Mouse (Mus musculus): ENCODE measurements around the gene Atrnl1. TPM values are rescaled to one million over a fixed set of nuclear protein-coding genes. Genes with fewer than 3 reads are reported as not detected.

The Atrnl1 gene
- polyA plus RNA-seq, 1 experiment from 2014 or later = 3.9 TPM

- WGBS = 78% methylated on average over 6 of the region's 6 CpGs
- no peak for TF ChIP-seq CTCF (IDR thresholded peaks at IDR 0.05; ENCODE audit: low read depth)
- TF ChIP-seq EP300 (optimal IDR thresholded peaks at IDR 0.05) = no peak
- H3K27me3 ChIP-seq (ENCODE audit: control insufficient read depth, insufficient read depth, low read length) = no peaks in the 10 kb centered on the region
Measured at GRCm38 (mm10) chr19:57963874-57964273, 353.0 kb downstream of the Atrnl1 start.

DNA sequence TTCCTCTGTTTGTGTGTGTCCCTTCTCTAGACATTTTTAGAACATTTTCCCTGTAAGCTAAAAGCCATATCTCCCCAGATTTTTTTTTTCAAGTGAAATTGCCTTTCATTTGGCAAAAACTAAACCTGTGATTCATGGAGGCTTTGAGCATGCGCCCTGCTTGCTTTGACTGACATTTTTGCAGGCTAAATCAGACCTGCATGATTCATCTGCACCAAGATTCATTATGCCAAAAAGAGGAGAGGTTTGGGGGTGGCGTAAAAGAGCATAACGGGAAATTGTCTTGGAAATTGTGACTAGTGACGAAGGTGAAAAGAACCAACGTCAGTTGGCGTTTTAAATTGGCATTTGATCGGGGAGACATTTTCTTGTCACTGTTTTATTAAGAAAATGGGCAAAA lies 358.9 kb downstream of the Atrnl1 start:
- ATAC-seq (ENCODE audit: low FRiP score, low TSS enrichment) = no peak
- no peak for TF ChIP-seq CTCF (IDR thresholded peaks at IDR 0.05; ENCODE audit: low read depth)
- TF ChIP-seq EP300 (optimal IDR thresholded peaks at IDR 0.05) = no peak

More at GRCm38 (mm10) chr19:57963874-57964273, 353.0 kb downstream of the Atrnl1 start:
- Histone ChIP-seq H3K27ac (replicated peaks) (no peak overlapping the region), H3K4me3 (ENCODE audit: low read depth, low read length) (no peak overlapping the region), H3K4me2 (replicated peaks; ENCODE audit: low read depth) (no peak overlapping the region), H3K9ac (ENCODE audit: low read length) (no peak overlapping the region), H3K4me1 (replicated peaks; ENCODE audit: control insufficient read depth, insufficient read depth) (no peaks in the 10 kb centered on the region), H3K36me3 (ENCODE audit: control insufficient read depth, insufficient read depth, low read length) (no peaks in the 10 kb centered on the region), H3K9me3 (ENCODE audit: control insufficient read depth, low read length) (no peaks in the 10 kb centered on the region)
- DNase-seq (ENCODE audit: low spot score) (no peak), ATAC-seq (ENCODE audit: low FRiP score, low TSS enrichment) (no peak)

DNA sequence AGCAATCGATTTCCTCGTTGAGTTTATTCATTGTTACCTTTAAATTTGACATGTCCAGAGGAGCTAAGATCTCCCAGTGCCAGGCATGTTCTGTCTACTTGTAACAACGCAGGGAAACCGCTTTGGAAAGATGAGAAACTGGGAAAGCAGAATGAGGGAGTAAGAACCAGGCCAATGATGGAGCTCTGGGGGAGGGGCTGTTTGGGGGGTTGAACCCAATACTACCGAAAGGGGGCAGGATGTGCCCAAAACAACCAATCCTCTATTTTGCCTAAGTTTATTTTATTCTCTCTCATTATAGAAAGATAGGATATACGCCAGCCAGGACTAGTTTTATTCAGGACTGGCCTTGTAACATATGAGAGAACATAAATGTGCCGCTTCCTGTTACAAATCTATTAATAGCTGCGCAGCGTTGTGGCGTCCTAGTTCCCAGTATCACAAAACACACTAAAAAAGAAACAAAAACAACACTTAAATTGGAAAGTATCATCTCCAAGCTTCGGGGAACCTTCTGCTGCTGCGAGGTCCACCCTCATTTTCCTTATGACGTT lies 359.6 kb downstream of the Atrnl1 start:
- no peaks in the 10 kb centered on the region for H3K36me3 ChIP-seq (ENCODE audit: control insufficient read depth, insufficient read depth, low read length)
- H3K4me3 ChIP-seq (ENCODE audit: low read depth, low read length) = no peak overlapping the region
- WGBS = 80% methylated on average over 13 of the region's 13 CpGs
- no peaks in the 10 kb centered on the region for H3K4me1 ChIP-seq (replicated peaks; ENCODE audit: control insufficient read depth, insufficient read depth)
- no peak for ATAC-seq (ENCODE audit: low FRiP score, low TSS enrichment)
- no peak for DNase-seq (ENCODE audit: low spot score)
- H3K27ac ChIP-seq (replicated peaks) = no peak overlapping the region
- no peak for TF ChIP-seq EP300 (optimal IDR thresholded peaks at IDR 0.05)
- no peak for TF ChIP-seq CTCF (IDR thresholded peaks at IDR 0.05; ENCODE audit: low read depth)
- H3K4me2 ChIP-seq (replicated peaks; ENCODE audit: low read depth) = no peak overlapping the region
- no peaks in the 10 kb centered on the region for H3K27me3 ChIP-seq (ENCODE audit: control insufficient read depth, insufficient read depth, low read length)
- H3K9me3 ChIP-seq (ENCODE audit: control insufficient read depth, low read length) = no peaks in the 10 kb centered on the region
- H3K9ac ChIP-seq (ENCODE audit: low read length) = no peak overlapping the region

More for the DNA sequence above, 358.9 kb downstream of the Atrnl1 start:
- Histone ChIP-seq H3K36me3 (ENCODE audit: control insufficient read depth, insufficient read depth, low read length) (no peaks in the 10 kb centered on the region), H3K27me3 (ENCODE audit: control insufficient read depth, insufficient read depth, low read length) (no peaks in the 10 kb centered on the region), H3K4me3 (ENCODE audit: low read depth, low read length) (no peak overlapping the region), H3K4me1 (replicated peaks; ENCODE audit: control insufficient read depth, insufficient read depth) (no peaks in the 10 kb centered on the region), H3K9ac (ENCODE audit: low read length) (no peak overlapping the region), H3K4me2 (replicated peaks; ENCODE audit: low read depth) (no peak overlapping the region), H3K27ac (replicated peaks) (no peak overlapping the region), H3K9me3 (ENCODE audit: control insufficient read depth, low read length) (no peaks in the 10 kb centered on the region)
- no peak for DNase-seq (ENCODE audit: low spot score)
- WGBS = 89% methylated on average over 7 of the region's 7 CpGs

DNA sequence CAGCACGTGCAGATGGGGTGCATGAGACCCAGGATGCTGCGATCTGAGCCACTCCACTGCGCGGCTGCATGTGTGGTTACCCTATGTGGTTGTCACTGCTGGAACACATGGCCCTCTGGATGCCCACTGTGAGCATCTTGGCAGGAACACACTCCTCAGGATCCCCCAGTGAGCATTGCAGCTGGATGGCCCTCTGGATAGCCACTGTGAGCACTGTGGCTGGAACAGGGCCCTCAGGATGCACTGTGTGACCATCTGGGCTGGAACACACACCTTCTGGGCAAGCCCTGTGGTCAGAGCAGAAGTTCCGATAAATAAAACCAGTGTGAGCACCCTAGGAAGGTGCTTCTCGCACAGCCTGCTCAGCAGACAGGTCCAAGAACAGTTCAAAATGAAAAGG lies 364.4 kb downstream of the Atrnl1 start:
- H3K4me3 ChIP-seq (ENCODE audit: low read depth, low read length) = no peak overlapping the region
- ATAC-seq (ENCODE audit: low FRiP score, low TSS enrichment) = no peak
- no peaks in the 10 kb centered on the region for H3K36me3 ChIP-seq (ENCODE audit: control insufficient read depth, insufficient read depth, low read length)
- H3K9ac ChIP-seq (ENCODE audit: low read length) = no peak overlapping the region
- 96% methylated on average over 6 of the region's 6 CpGs for WGBS
- H3K27ac ChIP-seq (replicated peaks) = no peak overlapping the region
- H3K4me2 ChIP-seq (replicated peaks; ENCODE audit: low read depth) = no peak overlapping the region
- H3K27me3 ChIP-seq (ENCODE audit: control insufficient read depth, insufficient read depth, low read length) = no peaks in the 10 kb centered on the region
- no peaks in the 10 kb centered on the region for H3K4me1 ChIP-seq (replicated peaks; ENCODE audit: control insufficient read depth, insufficient read depth)
- no peak for TF ChIP-seq EP300 (optimal IDR thresholded peaks at IDR 0.05)
- no peak for TF ChIP-seq CTCF (IDR thresholded peaks at IDR 0.05; ENCODE audit: low read depth)
- no peak for DNase-seq (ENCODE audit: low spot score)
- no peaks in the 10 kb centered on the region for H3K9me3 ChIP-seq (ENCODE audit: control insufficient read depth, low read length)

- H3K27me3 ChIP-seq (ENCODE audit: control insufficient read depth, insufficient read depth, low read length) = no peaks in the 10 kb centered on the region
- H3K9ac ChIP-seq (ENCODE audit: low read length) = no peak overlapping the region
- H3K27ac ChIP-seq (replicated peaks) = no peak overlapping the region
- no peak overlapping the region for H3K4me3 ChIP-seq (ENCODE audit: low read depth, low read length)
- H3K4me1 ChIP-seq (replicated peaks; ENCODE audit: control insufficient read depth, insufficient read depth) = no peaks in the 10 kb centered on the region
- DNase-seq (ENCODE audit: low spot score) (no peak), ATAC-seq (ENCODE audit: low FRiP score, low TSS enrichment) (no peak)
- no peak for TF ChIP-seq EP300 (optimal IDR thresholded peaks at IDR 0.05)
- H3K36me3 ChIP-seq (ENCODE audit: control insufficient read depth, insufficient read depth, low read length) = no peaks in the 10 kb centered on the region
- WGBS = 82% methylated on average over 21 of the region's 21 CpGs
- no peaks in the 10 kb centered on the region for H3K9me3 ChIP-seq (ENCODE audit: control insufficient read depth, low read length)
- no peak overlapping the region for H3K4me2 ChIP-seq (replicated peaks; ENCODE audit: low read depth)
Measured at GRCm38 (mm10) chr19:57985918-57986900, 375.4 kb downstream of the Atrnl1 start.

All from stomach, postnatal 0 days (tissue).